Mouse (Mus musculus) layer of hippocampus, adult 11-12 months (tissue): ENCODE results near the gene Kcnk5.

ENCODE experiments used
- DNase-seq: peaks from one replicate; pipeline ENCODE4 v3.0.0; 2022; ENCODE audit warnings: low spot score

Gene Kcnk5

DNA sequence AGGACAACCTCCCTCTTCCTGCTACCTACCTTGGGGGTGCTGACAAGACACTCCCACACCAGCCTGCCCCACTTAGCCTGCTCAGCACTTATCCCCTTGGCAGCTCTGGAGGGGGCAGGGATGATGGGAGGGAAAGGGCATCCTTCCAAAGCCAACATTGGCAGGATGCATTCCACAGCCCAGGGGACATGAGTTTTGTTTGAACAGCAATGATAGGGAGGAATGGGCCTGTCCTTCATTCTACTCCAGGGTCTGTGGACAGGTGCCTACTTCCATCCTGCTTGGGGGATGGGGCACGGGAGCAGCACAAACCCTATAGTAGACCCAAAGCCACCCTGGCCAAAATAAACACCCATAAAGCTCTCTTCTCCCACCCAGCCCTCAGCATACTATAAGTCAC is 16.2 kb downstream of the Kcnk5 start:
- DNase-seq: no peak

DNA sequence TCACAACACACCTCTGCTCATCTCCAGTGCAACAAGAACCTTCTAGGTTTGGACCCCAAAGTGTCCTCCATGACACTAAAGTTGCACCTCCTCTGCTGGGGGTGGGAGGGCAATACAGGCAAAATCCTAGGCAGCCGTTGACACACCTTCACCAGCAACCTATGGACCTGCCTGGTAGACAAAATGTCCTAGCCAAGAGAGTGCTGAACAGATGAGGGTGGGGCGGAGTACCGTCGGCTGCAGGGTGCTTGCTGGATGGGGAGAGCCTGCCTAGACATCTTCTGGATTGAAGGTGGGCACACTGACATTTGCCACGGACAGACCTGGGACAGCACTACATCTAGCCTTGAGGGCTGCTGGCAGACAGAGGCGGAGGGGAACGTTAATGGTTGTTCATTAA is 17.2 kb downstream of the Kcnk5 start:
- DNase-seq: no peak

DNA sequence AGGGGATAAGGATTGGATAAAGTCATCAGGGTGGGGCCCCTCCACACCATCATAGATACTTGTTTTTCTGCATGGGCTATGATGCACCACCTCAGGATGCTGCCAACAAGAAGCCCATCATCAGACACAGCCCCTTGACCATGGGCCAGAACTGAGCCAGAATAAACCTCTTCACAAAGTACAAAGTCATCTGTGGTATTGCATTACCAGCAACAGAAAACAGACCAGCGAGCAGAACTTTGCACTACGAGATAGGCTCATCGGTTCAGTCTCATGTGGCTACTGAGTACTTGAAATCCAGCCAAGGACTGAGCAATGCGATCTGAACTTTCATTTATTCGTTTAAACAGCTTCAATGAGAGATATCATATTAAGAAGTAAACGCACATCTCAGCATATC is 18.9 kb downstream of the Kcnk5 start:
- DNase-seq: no peak

DNA sequence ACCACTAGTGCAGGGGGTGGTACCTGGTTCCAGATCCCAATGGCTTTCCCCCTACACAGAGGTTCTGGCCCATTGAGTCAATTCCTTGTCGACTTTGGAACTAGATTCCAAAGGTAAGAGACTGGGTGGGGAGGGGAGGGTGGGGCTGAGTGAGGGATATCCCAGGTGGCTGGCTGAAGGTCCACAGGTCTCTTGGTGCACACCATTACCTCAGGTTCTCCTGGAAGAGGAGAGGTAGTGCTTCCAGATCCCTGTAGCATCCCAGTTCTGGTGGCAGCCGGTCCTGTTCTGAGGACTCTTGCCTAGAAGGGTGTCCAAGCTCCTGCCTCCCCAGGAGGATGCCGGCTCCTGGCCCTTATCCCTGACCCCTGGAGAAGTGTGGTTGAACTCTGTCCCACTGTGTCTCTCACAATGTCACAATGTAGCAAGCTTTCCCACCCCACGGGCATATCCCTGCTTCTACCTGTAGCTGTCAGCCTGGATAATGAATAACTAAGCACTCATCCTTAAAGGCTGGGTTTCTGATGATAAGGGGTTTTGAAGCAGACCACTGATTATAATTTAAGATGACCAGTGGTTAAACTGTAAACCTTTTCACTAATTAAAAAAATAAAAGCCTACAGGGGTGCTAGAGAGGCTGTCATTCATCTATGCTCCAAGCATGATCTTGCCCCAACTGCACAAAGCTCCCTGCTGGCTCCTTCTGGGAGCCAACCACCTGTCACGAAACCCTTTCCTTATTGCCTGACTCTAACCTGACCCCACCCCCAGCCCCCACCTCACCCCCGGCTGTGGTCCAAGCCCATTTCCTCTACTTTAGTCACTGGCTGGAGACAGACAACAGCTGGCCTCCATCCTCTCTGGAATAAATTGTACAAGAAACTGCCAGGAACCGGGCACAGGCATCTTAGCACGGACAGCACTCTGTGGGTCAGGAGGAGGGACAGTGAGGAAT is 22.6 kb downstream of the Kcnk5 start:
- no peak for DNase-seq

DNA sequence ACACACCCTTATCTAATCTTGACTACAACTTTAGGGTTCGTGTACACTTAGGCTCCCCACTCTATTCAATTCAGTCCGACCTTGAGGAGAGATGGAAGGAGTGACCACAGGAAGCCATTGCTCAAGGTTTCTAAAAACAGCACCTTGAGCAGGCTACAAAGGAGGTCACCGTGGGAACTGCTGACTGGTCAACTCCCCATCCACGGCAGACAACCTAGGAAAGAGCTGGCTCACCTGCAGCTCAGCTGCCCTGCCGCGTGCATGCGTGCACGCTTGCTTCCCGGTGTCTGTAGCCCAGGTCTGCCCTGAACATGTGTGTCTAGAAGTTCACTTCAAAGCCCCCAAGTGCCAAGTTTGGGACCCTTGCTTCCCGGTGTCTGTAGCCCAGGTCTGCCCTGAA is 24.0 kb downstream of the Kcnk5 start:
- DNase-seq: no peak

DNA sequence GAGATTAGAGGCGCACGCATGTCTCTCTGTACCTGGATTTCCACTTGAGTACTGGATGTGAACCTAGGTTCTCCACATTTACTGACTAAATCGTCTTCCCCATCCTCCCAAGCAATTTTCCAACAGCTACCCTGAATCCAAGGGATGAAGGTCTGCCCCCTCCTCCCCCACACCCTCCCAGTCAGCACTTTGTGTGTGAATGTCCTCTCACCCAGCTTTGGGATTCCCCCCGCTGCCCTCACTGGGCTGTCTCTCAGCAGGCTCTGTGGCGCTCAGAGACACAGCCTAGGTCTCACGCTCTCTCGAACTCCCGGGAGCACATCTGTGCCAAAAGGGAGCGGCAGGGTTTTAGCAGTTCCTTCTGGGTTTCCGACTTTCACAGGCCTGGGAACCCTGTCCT is 25.9 kb downstream of the Kcnk5 start:
- DNase-seq: no peak

DNA sequence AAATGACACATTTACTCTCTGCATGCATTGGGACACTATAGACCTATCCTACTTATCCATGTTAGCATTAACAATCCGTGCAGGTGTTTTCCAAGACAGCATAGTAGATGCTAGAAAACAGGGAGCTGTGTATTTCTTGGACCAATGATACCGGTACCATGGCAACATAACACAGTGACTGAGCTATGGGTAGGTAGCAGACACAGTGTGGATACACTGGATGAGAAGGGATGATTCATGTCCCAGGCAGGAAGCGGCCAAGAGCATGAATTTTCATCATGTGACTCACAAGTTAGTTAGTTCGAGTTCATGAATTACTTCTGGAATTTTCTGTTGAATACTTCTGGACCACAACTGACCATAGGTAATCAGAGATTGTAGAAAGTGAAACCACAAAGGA is 26.7 kb downstream of the Kcnk5 start:
- DNase-seq: no peak

DNA sequence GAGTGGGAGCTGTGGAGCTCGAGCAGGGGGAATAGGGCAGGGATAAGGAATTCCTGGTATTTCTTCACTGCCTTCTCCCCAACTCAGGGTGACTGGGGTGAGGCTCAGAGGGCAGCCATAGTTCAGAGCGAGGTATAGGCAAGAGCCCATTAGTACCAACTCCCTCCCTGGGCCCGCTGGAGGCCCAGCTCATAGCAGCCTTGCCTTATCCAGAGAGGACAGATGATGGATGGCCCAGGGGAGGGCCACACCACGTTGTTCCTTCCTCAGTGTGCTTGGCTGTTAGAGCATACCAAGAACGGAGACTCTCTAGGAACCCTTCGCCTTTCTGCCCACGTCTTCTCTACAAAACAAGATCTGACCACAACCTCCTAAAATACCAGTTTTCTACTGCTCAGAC is 27.4 kb downstream of the Kcnk5 start:
- DNase-seq: no peak

DNA sequence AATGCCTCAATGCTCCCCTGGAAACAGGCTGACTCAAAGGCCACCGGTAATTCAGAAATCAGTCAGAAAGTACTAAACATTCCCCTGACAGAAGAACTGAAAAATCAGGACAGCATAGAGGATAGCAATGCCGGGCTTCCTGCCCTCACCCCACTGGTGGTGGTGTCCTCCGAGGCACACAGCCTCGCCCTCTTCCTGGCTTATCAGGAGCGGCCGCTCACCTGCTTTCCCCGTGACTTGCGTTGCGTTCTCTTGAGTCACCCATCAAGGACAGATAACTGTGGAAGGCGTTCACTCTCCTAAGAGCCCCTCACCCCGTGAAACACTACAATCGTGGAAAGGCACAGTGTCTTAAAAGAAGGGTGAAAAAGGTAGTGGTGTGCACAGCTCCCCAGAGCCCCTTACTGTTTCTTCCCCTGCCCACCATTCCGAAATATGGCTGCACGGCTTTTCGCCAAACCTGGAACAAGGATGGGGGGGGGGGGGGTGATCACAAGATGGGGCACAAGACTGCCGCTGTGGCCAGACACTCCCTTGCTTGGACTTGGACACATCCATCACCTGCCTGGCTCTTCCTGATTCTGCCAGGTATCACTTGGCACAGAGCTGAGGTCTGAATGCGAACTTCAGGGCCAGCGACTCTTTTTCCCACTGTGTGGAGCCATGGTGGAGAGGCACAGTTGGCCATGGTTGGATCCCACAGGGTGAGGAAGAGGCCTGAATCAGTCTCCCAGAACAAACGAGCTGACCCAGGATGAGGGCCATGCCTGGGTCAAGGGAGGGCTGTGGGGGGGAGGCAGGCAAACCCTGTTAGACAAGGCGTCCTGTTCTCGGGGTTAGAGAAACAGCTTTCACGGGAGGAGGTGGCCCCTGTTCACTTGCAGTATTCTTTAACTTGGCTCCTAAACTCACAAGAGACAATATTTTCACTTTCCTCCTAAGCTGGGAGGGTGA is 32.2 kb downstream of the Kcnk5 start:
- DNase-seq: no peak

DNA sequence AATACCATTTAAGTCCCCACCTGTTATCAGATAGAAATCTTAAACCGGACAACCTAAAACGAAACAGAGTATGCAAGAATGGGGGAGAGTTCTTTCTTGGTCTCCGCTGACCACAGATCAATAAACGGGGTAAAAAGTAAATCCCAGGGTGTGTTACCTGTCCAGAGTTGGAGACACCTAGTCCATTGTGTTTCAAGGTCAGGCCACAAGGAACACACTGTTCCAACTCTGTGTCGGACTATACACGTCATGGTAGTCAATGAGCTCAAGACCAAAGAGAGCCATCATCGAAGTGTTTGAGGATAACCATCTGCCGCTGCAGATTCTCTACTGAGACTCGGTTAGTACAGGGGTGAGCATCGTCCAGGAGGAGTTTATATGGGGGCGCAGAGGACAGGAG is 33.1 kb downstream of the Kcnk5 start:
- DNase-seq: no peak

DNA sequence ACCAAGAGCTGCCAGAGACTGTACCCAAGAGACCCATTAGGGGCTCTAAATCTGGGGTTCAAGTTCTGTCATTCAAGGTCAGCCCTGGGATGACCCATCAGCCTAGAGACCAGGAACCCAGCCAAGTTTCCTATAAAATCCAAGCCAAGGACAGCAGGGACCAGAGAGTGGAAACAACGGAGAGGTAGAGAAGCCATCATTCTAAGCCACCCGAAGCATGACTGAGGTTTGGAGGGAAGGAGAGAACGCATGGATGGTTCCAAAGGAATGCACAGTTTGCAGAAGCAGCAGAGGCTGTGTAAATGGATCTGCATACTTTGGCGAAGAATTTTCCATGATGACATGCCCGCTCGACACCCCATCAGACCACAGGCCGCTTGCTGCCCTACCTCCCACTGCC is 33.8 kb downstream of the Kcnk5 start:
- no peak for DNase-seq

DNA sequence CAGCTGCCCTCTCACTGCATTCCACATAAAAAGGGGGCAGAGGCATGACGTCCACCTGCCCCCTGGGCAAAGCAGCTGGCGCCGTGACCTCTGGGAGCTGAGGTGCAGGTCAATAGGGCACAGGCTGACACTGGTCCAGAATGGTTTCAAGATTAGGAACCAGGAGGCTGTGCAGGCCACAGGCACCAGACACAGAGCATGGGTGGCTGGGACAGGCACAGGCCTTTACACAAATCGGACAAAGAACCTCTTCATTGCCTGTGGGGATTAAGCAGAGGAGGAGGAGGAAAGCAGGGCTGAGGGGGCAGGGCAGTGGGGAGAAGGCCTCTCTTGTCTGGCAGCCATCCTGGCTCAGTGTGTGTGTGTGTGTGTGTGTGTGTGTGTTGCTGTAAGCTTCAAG is 37.5 kb downstream of the Kcnk5 start:
- DNase-seq: peak; percentile 41

DNA sequence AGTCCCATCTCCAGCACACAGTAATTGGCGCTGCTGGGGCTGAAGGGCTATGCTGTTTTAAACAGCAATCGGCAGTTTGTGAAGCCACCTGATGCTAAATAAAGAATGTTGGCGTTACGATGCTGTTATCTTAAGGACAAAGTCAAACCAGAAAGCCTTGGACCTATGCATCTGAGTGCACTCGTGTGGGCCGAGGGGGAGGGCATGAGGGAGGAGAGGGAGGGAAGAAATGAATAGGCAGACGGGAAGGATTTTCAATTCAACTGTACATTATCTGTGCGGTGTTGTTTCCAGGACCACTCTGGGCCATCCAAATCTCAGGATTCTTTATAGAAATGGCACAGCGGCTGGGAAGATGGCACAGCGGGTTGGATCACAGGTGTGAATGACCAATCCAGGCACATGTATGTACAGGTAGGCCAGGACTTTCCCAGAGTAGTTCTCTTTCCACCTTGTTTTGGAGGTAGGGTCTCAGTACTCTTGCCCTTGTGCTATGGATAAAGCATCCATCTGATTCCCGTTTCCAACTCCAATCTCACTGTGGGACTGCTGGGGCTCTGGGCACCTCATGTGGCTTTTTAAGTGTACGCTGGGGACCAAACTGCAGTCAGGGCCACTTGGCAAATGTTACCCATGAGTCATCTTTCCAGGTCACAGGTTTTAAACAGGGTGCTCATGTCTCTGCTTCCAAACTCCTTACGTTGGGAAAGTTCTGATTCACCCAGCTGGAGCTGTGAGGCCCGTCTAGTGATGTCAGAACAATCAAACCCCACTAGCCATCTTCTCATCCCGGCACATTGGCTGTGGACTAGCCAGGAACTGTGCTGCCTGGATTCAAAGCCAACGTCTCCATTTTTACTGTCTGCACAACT is 42.9 kb downstream of the Kcnk5 start, which contains the start of gene Saysd1:
TSS of gene Saysd1 (minus strand) at position 51 of the 872 bp plus-strand sequence.
- DNase-seq: no peak

DNA sequence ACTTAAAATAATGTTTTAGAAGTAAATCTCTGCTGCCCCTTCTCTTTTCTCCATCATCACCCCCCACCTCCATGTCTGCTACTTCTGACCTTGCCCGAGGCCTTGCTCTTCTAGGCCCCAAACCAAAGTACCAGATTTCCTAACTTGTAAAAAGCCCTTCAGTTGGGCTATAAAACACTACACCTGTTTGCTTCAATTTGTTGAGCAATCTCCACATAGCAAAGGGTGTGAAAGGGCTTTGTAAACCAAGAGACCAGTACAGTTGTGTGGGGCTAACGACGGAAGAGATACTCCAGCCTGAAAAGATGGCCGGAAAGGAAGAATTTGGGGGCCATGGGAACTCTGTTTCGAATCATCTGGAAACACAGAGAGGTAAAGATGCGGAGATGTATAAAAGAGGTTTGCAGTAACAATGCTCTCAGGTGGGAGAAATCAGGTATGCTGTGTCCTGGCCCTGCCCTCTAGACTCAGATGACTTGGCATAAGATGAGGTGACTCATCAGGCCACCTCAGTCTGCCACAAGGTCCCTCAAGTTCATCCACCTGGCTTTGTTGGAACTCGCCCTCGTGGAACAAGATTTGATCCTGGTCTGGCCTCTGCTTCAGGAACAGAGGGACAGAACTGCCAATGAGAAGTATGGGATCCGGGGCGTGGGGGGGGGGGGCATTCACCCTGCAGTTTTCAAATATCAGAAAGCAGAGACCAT is 46.5 kb downstream of the Kcnk5 start:
- no peak for DNase-seq

DNA sequence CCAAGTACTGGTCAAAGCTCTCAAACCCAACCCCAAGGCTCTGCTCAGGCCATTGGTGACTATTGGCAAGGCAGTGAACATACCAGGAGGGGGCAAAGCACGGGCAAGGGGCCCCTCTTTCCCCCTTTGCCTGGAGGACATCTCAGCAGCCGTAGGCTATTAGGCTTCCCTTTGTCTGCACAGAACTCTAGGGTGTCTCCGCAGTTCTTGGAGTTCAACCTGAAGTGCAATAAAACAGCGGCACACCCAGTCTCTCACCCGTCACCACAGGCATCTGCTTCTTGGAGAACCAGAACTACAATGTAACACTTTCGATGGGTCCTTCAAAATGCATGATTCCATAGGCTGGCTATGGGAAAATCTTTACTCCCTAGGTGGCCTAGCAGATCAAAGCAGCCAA is 53.4 kb downstream of the Kcnk5 start:
- no peak for DNase-seq

DNA sequence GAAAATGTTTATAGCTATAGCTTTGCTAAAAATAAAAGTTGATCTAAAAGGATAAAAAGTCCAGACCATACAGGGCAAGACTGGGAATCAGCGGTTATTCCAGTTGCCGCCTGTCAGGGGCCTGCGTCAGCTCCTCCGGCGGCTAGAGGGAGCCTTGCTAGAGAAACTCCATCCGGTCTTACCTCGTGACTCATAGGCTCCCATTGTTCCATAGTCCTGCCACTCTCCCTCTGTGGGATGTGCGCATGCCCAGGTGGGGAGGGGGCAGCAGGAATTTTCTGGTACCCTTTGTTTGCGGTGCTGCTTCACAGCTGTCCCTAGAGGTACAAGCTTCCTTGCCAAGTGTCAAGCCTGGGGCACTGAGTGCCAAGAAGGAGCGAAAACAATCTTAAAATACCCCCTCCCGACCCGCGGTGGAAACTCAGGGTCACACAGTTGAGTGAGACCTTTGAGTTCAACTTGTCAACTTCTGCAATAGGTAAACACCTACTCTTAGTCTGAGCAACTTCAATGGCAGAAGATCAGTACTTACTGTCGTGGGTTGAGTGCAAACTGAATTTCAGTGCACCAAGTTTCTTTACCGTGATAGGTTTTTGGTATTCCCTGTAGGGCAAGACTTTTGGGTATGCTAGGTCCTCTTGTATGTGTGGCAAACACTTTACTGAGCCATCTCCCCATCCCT is 54.1 kb downstream of the Kcnk5 start:
- no peak for DNase-seq

DNA sequence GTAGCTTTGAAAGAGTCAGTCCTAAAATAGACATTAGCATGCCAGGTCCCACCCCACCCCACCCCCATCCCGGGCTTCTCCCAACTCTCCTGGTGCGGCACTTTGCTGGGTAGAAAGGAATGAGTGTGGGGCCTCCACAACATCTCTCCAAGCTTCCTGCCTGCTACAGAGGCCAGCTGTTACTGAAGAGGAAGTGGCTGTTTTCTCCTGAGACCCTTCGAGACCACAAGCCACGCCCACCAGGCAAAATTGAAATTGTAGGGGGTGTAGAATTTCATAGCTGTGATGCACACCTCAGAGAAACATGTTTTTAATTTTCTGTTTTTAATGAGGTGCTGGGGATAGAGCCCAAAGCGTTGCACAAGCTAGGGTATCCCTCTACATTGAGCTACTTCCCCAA is 60.7 kb downstream of the Kcnk5 start:
- no peak for DNase-seq

DNA sequence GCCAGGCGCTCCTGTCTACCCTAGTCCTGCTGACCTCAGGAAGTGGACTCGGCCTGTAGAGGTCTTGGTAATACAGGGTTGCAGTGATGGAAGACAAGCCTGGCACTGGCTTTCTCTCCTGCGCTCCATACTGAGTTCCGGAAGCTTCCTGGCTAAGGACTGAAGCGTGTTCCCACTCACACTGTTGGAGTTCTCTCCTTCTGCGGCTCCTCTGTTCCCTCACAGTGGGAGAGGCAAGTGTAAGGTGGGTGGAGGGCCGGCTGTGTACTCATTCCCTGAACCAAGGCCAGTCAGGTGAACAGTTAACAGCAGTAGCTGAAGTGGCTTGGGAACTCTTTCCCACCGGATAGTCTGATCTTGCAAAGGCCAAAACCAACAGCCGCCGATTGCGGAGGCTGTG is 61.6 kb downstream of the Kcnk5 start:
- no peak for DNase-seq

DNA sequence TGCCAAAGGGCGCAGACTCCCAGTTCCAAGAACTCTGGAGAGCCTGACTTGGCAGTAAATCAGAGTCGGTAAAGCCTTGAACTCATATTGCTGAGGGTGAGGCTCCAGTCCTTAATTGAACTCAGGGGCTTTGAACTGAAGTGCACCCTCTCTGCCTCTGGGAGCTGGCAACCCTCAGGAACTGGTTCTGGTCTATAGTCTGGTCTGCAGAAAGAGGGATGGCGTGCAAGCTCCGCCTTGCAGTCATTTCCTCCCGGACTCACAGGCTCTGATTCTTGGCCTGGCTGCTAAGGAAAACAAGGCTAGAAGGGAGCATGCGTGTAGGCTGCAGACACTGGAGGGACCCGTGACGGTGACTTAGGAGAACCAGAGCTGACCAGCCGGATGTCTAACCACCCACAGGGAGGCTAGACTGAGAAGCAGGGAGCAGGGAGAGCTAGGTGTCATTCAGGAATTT is 65.4 kb downstream of the Kcnk5 start:
- no peak for DNase-seq

DNA sequence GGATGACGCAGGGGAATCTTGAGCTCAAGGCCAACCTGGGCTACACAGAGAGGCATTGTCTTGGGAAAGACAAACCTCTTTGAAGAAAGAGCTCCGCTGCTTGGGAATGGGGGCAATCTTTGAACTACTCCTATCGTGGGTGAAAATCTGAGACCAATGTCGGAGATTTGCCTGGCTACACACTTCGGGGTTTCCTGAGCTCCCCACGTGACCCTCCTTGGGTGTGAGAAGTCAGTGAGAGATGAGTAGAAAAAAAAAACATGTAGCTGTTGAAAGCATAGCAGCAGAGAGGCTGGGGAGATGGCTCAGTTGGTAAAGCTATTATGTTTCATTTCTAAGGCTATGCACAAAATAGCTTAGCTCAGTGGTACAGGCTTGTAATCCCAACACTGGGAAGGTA is 66.7 kb downstream of the Kcnk5 start:
- DNase-seq: no peak

DNA sequence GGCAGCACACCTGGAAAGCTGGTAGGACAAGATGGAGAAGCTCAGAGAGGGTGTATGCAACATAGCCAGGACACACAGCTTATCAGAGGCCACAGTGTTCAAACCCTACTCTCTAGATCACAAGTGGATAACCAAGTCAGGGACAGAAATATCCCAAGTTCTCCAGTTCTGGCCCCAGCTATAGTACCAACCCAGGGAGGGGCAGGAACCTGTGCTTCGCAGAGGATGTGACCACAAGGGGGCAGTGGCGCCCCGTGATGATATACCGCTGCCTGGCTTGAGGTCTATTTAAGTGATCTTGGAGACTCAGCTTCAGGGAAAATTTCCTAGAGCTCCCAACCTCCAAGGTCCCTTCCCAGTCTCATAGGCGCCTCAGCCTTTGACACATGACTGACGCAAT is 67.6 kb downstream of the Kcnk5 start:
- DNase-seq: peak; percentile 91
